Mouse (Mus musculus) neural tube, embryonic 15.5 days (tissue): ENCODE measurements around the gene Adap1. TPM values are rescaled to one million over a fixed set of nuclear protein-coding genes. Genes with fewer than 3 reads are reported as not detected.

ENCODE experiments used
- ATAC-seq: fragments of 200-750 bp; cut with Nextera tagmentation; 2 replicates; pipeline ENCODE4 v1.8.0; 2017; ENCODE audit warnings: mild to moderate bottlenecking, moderate TSS enrichment, moderate library complexity; ENCODE audit not compliant: low FRiP score
- H3K27ac ChIP-seq: fragments of 300-500 bp; sonication (generic); replicated peaks from 2 replicates; pipeline ENCODE4 v1.5.1; 2015; ENCODE audit warnings: mild to moderate bottlenecking, inconsistent platforms
- H3K27me3 ChIP-seq: fragments of 300-500 bp; sonication (generic); replicated peaks from 2 replicates; pipeline ENCODE4 v1.6.1; 2015; ENCODE audit warnings: inconsistent platforms
- H3K36me3 ChIP-seq: fragments of 300-500 bp; sonication (generic); 2 replicates; pipeline ENCODE4 v1.6.1; 2015; ENCODE audit warnings: inconsistent platforms
- H3K4me1 ChIP-seq: fragments of 300-500 bp; sonication (generic); 2 replicates; pipeline ENCODE4 v1.6.1; 2015; ENCODE audit warnings: inconsistent platforms
- H3K4me2 ChIP-seq: fragments of 300-500 bp; sonication (generic); 2 replicates; pipeline ENCODE4 v1.6.1; 2015; ENCODE audit warnings: inconsistent platforms, mild to moderate bottlenecking, moderate library complexity
- H3K4me3 ChIP-seq: fragments of 300-500 bp; sonication (generic); replicated peaks from 2 replicates; pipeline ENCODE4 v1.5.1; 2015; ENCODE audit warnings: mild to moderate bottlenecking, inconsistent platforms
- H3K9ac ChIP-seq: fragments of 300-500 bp; sonication (generic); replicated peaks from 2 replicates; pipeline ENCODE4 v1.6.1; 2015; ENCODE audit warnings: mild to moderate bottlenecking, inconsistent platforms
- H3K9me3 ChIP-seq: fragments of 300-500 bp; sonication (generic); replicated peaks from 2 replicates; pipeline ENCODE4 v1.6.1; 2016; ENCODE audit warnings: inconsistent platforms
- WGBS: fragments of 180-500 bp; shearing (Covaris S2); methylation state at CpG from one replicate; pipeline ENCODE4 v1.1.7; 2015; ENCODE audit warnings: mixed read lengths; 5-methylcytosine and 5-hydroxymethylcytosine counted together
- polyA plus RNA-seq: library from polyadenylated mRNA; unstranded; fragments of >200 nt; fragmentation: Nextera tagmentation; extraction: Ambion mirVana; gene quantifications from 2 replicates; pipeline ENCODE4 v1.2.1, GENCODE M21; 2015

Adap1 gene
- polyA plus RNA-seq: 86.2 and 132 TPM in 2 replicates

DNA sequence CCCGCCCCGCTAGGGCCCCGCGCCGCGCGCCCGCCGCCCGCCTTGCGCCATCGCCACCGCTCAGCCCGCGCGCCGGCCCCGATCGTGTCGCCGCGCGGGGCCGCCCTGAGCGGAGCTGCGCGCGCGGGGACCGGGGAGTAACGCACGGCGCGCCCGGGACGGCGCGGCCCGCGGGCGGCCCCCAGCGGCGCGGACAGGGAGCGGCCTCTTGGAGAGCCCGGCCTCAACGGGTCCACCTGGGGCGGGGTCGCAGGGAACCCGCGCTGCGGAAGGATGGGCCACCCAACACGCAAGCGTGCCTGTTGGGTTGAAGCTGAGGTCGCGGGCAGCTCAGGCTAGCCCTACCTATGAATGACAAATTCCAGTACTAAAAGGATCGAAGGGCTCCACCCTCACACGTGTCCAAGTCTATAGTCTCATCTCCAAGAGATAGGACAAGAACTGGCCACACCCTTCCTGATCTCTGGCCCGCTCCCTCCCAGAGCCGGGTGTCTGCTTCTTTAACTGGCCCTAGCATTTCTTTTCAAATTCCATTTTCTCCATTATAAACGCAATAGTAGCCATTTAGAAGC lies at the start of gene Adap1:
Adap1 (minus strand) TSS at position 228 of the 572 bp plus-strand sequence.
- WGBS: 3% methylated on average over 61 of the region's 61 CpGs
- H3K9ac ChIP-seq: peak within 1 kb of the TSS; percentile 89
- H3K27me3 ChIP-seq: peaks cover 29% of the 10 kb centered on the region
- H3K4me3 ChIP-seq: peak within 1 kb of the TSS; percentile 76
- peaks cover 34% of the 10 kb centered on the region for H3K4me1 ChIP-seq
- peak within 1 kb of the TSS; percentile 84 for H3K4me2 ChIP-seq
- no peaks in the 10 kb centered on the region for H3K9me3 ChIP-seq
- H3K27ac ChIP-seq: peak within 1 kb of the TSS; percentile 82
- no peaks in the 10 kb centered on the region for H3K36me3 ChIP-seq
- peak; percentile 74 for ATAC-seq

DNA sequence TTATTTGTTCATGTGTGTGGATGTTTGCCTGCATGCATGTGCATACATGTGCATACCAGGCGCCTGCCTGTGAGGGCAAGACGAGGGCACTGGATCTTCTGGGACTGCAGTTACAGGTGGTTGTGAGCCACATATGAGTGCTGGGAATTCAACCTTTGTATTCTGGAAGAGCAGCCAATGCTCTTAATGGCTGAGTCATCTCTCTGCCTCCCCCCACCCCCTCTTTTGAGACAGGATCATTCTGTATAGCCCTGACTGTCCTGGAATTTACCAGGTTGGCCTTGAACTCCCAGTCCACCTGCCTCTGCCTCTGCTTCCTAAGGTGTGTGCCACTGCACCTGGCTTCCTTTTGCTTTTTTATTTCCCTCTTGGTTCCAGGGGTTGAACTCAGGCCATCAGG lies 49.4 kb upstream of the Adap1 start:
- H3K4me3 ChIP-seq: no peak overlapping the region
- no peak for ATAC-seq
- no peaks in the 10 kb centered on the region for H3K9me3 ChIP-seq
- H3K27ac ChIP-seq: no peak overlapping the region
- H3K27me3 ChIP-seq: no peaks in the 10 kb centered on the region
- H3K9ac ChIP-seq: no peak overlapping the region
- no peak overlapping the region for H3K4me2 ChIP-seq
- 79% methylated on average over 2 of the region's 2 CpGs for WGBS
- peaks cover 43% of the 10 kb centered on the region for H3K4me1 ChIP-seq
- H3K36me3 ChIP-seq: no peaks in the 10 kb centered on the region

DNA sequence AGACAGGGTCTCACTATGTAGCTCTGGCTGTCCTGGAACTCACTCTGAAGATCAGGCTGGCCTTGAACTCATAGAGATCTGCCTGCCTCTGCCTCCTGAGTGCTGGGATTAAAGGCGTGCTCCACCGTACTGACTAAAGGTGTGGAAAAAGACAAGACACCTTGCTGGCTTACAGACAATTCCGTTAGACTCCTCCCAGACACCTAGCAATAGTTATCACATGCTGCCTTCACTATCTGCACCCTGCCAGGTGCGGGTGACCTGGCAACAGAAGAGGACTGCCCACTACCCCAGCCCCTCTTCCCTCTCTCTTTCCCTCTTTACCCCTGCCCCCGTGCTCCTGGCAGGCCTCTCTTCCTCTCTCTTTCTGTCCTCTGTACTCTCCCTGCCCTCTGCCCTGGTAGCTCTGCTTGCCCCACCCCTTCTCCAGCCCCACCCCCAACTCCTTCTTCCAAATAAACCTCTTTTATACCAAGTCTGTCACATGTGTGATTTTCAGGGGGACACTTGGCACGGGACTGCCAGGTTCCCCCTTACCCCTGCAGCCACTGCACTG lies 48.5 kb upstream of the Adap1 start:
- Histone ChIP-seq H3K4me2 (no peak overlapping the region), H3K27ac (no peak overlapping the region), H3K4me3 (no peak overlapping the region), H3K27me3 (no peaks in the 10 kb centered on the region), H3K36me3 (no peaks in the 10 kb centered on the region), H3K9ac (no peak overlapping the region), H3K4me1 (peaks cover 37% of the 10 kb centered on the region), H3K9me3 (no peaks in the 10 kb centered on the region)
- WGBS: 81% methylated on average over 6 of the region's 6 CpGs
- no peak for ATAC-seq

DNA sequence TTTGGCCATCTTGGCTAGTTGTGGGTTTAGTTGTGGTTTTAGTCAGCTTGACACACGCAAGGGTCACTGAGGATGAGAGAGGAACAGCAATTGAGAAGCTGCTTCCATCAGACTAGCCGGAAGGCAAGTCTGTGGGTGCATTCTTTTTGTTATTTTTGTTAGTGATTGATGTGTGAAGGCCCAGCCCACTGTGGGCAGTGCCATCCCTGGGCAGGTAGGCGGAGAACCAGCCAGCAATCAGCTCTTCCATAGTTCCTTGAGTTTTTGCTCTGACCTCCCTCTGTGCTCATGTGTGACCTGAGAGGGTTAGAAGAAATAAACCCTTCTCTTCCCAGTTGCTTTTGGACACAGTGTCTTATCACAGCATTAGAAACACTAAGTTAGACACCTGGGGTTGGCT lies 47.7 kb upstream of the Adap1 start:
- H3K4me2 ChIP-seq: no peak overlapping the region
- H3K27ac ChIP-seq: no peak overlapping the region
- H3K27me3 ChIP-seq: no peaks in the 10 kb centered on the region
- no peaks in the 10 kb centered on the region for H3K9me3 ChIP-seq
- H3K36me3 ChIP-seq: no peaks in the 10 kb centered on the region
- no peak overlapping the region for H3K4me3 ChIP-seq
- H3K4me1 ChIP-seq: peaks cover 32% of the 10 kb centered on the region
- WGBS: 86% methylated on average over 3 of the region's 3 CpGs
- H3K9ac ChIP-seq: no peak overlapping the region
- no peak for ATAC-seq

DNA sequence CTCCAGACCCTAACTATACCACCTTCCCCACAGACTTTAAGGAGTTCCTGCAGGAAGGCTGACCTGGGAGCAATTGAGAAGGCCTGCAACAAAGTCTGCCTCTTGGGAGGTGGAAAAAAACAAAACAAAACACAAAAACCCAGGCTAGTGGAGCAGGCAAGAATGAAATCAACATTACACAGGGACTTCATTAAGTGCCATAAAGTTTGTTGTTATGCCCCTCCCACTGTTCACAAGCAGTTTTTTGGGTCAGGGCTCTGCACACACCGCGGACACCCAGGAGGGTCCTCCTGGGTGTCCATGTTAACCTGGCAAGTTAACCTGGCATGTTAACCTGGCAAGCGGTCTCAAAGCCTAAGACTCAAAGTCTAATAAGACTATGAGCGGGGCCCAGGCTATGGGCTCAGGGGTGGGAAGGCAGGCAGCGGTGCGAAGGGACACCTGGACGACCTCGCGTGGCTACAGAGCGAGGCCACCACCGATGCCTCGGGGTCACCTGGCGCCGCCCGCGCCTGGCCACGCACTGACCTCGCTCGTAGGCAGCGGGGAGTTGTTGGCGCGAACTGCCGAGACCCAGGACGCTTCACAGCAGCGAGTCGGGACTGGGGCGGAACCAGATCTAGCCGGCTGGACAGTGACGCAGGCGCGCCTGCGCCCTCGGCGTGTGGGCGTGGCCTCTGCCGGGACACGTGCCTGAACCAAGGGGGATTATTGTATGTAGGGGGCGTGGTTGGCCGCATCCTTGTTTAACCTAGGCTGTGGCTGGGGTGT lies 46.4 kb upstream of the Adap1 start:
- Histone ChIP-seq H3K9me3 (no peaks in the 10 kb centered on the region), H3K27ac (peak overlapping the region; percentile 89), H3K9ac (peak overlapping the region; percentile 94), H3K4me3 (peak overlapping the region; percentile 66), H3K27me3 (no peaks in the 10 kb centered on the region), H3K36me3 (no peaks in the 10 kb centered on the region), H3K4me1 (peaks cover 32% of the 10 kb centered on the region), H3K4me2 (peak overlapping the region; percentile 85)
- WGBS: under 1% methylated on average over 39 of the region's 39 CpGs
- peak; percentile 94 for ATAC-seq

DNA sequence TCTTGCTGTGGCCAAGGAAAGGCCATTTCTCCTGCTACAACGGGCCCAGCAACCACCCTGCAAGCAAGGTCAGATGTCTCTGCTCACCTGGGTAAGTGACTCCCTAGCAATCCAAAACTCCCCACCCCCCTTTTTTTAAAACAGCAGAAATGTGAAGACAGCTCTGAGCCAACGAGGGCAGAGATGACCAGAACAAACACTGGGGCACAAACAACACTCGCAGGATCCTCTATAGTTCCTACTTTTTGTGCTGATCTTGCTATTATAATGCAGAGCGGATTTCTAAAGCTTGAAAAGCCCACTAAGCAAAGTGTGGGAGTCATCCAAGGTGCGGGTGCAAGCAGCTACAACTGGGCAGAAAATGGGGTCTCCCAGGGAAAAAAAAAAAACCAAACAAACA lies 45.7 kb upstream of the Adap1 start:
- Histone ChIP-seq H3K4me3 (peak overlapping the region; percentile 66), H3K27ac (0 out of 2 replicates have a peak overlapping the region, but pooled peaks have one; percentile 89), H3K9me3 (no peaks in the 10 kb centered on the region), H3K4me1 (peaks cover 32% of the 10 kb centered on the region), H3K36me3 (no peaks in the 10 kb centered on the region), H3K27me3 (no peaks in the 10 kb centered on the region), H3K4me2 (peak overlapping the region; percentile 85), H3K9ac (peak overlapping the region; percentile 94)
- no peak for ATAC-seq
- 60% methylated on average over 5 of the region's 5 CpGs for WGBS

DNA sequence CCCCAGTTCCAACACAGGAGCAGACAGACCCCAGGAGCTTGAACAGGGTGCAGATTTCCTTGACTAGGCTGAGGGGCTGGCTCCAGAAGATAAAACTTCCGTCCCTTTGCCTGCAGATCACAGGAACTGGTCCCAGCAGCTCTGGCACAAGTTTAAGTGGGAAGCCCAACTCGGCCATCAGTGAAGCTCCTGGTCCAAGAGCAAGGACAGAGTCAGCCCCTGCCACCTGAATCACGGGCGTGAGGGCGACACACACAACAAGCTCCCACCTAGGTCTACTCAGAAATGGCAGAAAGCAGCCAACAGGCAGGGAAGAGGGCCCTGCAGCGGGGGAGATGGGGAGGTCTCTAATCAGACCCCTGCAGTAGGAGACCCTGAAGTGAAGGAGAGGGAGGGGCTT lies 44.9 kb upstream of the Adap1 start:
- no peaks in the 10 kb centered on the region for H3K36me3 ChIP-seq
- no peak overlapping the region for H3K4me3 ChIP-seq
- H3K9me3 ChIP-seq: no peaks in the 10 kb centered on the region
- 88% methylated on average over 6 of the region's 6 CpGs for WGBS
- ATAC-seq: no peak
- H3K9ac ChIP-seq: no peak overlapping the region
- no peak overlapping the region for H3K27ac ChIP-seq
- peak overlapping the region; percentile 85; the same call in 1 of the 2 replicates for H3K4me2 ChIP-seq
- no peaks in the 10 kb centered on the region for H3K27me3 ChIP-seq
- peaks cover 33% of the 10 kb centered on the region for H3K4me1 ChIP-seq

DNA sequence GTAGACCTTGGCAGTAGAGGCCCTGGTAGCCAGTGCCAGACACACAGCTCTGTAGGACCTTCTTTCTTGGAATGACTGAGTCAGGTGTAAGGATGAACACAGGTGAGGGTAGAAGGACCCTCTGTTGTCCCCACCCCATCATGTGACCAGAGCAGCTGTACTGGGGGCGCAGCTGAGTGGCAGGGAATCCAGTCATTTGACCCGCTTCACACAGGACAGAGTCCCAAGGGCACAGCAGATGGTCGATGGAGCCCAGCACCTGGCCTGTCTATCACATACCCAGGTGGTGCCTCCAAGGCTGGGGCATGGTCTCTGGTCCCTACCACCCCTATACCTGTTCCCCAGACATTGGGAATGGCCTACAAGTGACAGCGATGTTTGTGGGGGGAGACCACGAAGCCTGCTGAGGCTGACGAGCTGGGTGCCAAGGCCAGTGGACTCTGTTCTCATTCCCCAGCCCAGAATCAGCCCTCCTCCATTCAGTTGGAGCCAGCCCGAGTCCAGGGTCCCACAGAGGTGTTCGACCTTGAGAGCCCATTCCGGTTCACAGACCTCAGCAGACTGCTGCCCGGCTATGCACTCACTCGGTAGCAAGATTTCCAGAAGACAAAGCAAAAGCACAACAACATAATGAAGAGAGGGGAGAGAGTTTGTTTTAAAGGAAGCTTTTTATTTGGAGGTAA lies 43.4 kb upstream of the Adap1 start:
- Histone ChIP-seq H3K4me1 (peaks cover 45% of the 10 kb centered on the region), H3K9me3 (no peaks in the 10 kb centered on the region), H3K4me3 (no peak overlapping the region), H3K36me3 (no peaks in the 10 kb centered on the region), H3K27me3 (no peaks in the 10 kb centered on the region), H3K4me2 (no peak overlapping the region), H3K27ac (no peak overlapping the region), H3K9ac (no peak overlapping the region)
- no peak for ATAC-seq
- 83% methylated on average over 11 of the region's 11 CpGs for WGBS

DNA sequence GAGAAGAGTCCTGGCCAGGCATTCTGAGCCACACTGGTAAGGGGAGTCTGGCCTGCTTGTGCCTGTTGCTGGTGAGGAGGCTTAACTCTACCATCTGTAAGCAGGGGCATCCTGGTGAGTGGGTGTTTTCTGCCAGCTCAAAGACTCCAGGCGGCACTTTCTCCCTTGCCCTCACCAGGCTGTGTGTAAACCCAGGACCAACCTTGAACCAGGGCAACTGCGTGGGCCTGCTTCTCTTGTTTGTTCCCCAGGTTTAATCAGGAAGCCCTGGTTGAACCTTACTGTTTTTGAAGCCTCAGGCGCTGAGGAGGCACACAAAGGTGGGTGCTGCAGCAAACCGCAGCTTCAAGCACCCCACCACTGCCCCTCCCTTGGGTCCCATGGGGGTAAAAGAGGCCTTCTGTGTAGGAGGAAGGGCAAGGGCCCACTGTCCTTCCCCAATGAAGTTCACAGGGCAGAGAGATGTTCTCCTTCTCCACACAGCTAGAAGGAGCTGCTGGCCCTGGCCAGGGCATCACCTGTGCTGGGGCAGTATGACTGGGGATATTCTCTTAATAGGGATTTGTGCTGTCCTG lies 42.5 kb upstream of the Adap1 start:
- Histone ChIP-seq H3K4me1 (peaks cover 44% of the 10 kb centered on the region), H3K9ac (no peak overlapping the region), H3K4me2 (no peak overlapping the region), H3K27ac (no peak overlapping the region), H3K9me3 (no peaks in the 10 kb centered on the region), H3K36me3 (no peaks in the 10 kb centered on the region), H3K27me3 (no peaks in the 10 kb centered on the region), H3K4me3 (no peak overlapping the region)
- 90% methylated on average over 4 of the region's 4 CpGs for WGBS
- no peak for ATAC-seq

DNA sequence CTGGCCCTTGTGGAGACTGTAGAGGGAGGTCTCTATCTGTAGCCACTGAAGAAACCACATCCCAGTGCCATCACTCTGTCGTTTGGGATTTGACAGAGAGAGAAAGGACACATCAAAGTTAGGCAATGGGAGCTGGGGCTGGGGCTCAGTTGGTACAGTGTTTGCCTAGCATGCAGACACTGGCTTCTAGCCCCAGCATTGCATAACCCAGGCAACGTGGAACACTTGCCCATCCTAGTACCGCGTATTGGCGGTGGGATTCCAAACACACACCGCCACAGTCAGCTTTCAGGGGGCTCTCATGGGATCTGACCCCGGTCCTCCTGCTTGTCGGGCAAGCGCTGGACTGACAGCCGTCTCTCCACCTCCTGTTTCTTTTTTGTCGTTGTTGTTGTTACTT lies 41.1 kb upstream of the Adap1 start:
- no peak overlapping the region for H3K4me2 ChIP-seq
- H3K4me3 ChIP-seq: no peak overlapping the region
- no peak overlapping the region for H3K27ac ChIP-seq
- 77% methylated on average over 11 of the region's 11 CpGs for WGBS
- no peaks in the 10 kb centered on the region for H3K27me3 ChIP-seq
- no peaks in the 10 kb centered on the region for H3K9me3 ChIP-seq
- no peak for ATAC-seq
- H3K9ac ChIP-seq: no peak overlapping the region
- H3K36me3 ChIP-seq: no peaks in the 10 kb centered on the region; the same call in 1 of the 2 replicates
- peaks cover 32% of the 10 kb centered on the region for H3K4me1 ChIP-seq

DNA sequence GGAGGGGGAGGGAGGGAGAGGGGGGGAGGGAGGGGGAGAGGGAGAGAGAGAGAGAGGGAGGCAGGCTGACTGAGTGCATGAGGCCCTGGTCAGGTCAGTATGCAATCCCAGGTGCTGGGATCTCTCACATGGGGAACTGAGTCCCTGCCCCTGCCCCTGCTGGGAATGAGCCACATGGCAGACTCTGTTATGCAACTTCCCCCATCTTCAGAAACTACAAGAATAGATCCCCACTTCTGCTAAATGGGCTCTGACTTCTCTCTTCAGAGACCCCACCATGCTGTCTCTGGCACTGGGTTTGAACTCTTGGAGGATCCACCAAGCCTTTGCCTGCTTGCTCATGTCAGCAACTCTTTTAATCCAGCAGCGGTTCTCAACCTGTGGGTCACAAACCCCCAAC lies 40.4 kb upstream of the Adap1 start:
- Histone ChIP-seq H3K9ac (no peak overlapping the region), H3K36me3 (no peaks in the 10 kb centered on the region; the same call in 1 of the 2 replicates), H3K4me1 (peaks cover 26% of the 10 kb centered on the region), H3K9me3 (no peaks in the 10 kb centered on the region), H3K4me3 (no peak overlapping the region), H3K4me2 (no peak overlapping the region), H3K27ac (no peak overlapping the region), H3K27me3 (no peaks in the 10 kb centered on the region)
- WGBS: 81% methylated on average over 1 of the region's 1 CpGs
- no peak for ATAC-seq
